Comparison of ENCODE assay signal across 8 mouse cellular contexts in the genomic region with DNA sequence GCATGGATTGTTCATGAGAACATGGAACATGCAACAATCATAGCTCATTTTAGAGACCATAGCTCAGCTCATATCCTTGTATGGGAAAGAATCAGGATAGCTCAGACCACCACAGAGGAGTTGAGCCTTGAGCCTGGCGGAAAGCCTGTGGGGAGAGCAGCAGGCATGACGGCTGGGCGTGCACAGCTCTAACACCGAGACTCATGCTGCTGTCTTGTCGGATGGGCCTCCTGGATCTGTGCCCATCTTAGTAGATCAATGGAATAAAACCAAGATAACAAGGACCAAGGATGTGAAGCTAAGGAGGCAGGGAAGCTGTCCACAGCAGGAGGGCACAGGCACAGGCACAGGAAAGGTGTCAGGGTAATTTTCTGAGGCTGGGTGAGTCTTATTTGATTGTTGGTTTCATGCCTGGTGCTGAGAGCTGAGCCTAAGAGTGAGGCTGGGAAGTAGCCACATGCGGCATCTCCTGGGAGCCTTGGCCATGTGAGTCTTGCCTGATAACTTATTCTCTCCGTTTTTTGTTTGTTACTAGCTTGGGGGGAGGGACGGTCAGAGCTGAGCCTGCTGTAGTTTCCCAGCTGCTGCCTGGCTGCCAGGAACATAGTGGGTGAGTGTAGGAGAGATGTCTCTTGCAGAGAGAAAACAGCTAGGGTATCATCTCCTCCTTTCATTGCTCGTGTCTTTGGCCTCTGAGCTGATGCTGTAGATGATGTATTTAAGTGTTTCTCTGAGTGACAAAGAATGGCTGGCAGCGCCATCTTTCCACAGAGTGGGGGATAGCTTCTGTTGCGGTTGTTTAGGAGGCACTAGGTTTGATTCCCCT. TPM values are rescaled to one million over a fixed set of nuclear protein-coding genes. Genes with fewer than 3 reads are reported as not detected.
DNase-seq lines count a peak whose midpoint lies in the region; ATAC-seq and TF ChIP-seq lines count a peak whose summit lies in the region.

No protein-coding gene starts in this region.

- peak; percentile 36 for DNase-seq in kidney, postnatal 10 days
- DNase-seq in kidney, adult 18-20 months = no peak
- peak; percentile 20 for DNase-seq in Muller cell, postnatal 12 days (ENCODE audit: inconsistent ontology term)
- peak; percentile 65 for DNase-seq in hindbrain, postnatal 0 days (ENCODE audit: low spot score)
- DNase-seq in yolk sac, embryonic 10.5 days (ENCODE audit: low spot score) = no peak
- DNase-seq in embryo, embryonic 10 days (ENCODE audit: low spot score) = no peak

- H3K36me3 ChIP-seq in forebrain, embryonic 15.5 days = peaks cover 6% of the 10 kb centered on the region; the same call in 1 of the 2 replicates
- no peaks in the 10 kb centered on the region; the same call in 1 of the 2 replicates for H3K36me3 ChIP-seq in hindbrain, postnatal 0 days (ENCODE audit: insufficient read depth, low read length)
- peaks cover 25% of the 10 kb centered on the region for H3K36me3 ChIP-seq in midbrain, embryonic 12.5 days

- H3K4me3 ChIP-seq in forebrain, embryonic 15.5 days = no peak overlapping the region
- no peak overlapping the region for H3K4me3 ChIP-seq in hindbrain, postnatal 0 days (ENCODE audit: low read length)
- H3K4me3 ChIP-seq in midbrain, embryonic 12.5 days = no peak overlapping the region

- H3K27me3 ChIP-seq in forebrain, embryonic 15.5 days = no peaks in the 10 kb centered on the region
- H3K27me3 ChIP-seq in hindbrain, postnatal 0 days (ENCODE audit: insufficient read depth, low read length) = no peaks in the 10 kb centered on the region
- H3K27me3 ChIP-seq in midbrain, embryonic 12.5 days = no peaks in the 10 kb centered on the region

- ATAC-seq in forebrain, embryonic 15.5 days (replicated peaks) = peak; percentile 61; the same call in 1 of the 2 replicates
- peak; percentile 74 for ATAC-seq in hindbrain, postnatal 0 days
- ATAC-seq in midbrain, embryonic 12.5 days (ENCODE audit: low FRiP score, low read depth) = 0 out of 2 replicates have a peak, but pooled peaks have one; percentile 52

- H3K4me2 ChIP-seq in forebrain, embryonic 15.5 days (replicated peaks) = 0 out of 2 replicates have a peak overlapping the region, but pooled peaks have one; percentile 4
- peak overlapping the region; percentile 23; the same call in 1 of the 2 replicates for H3K4me2 ChIP-seq in hindbrain, postnatal 0 days (ENCODE audit: low read depth, low read length)
- H3K4me2 ChIP-seq in midbrain, embryonic 12.5 days (replicated peaks) = no peak overlapping the region

- 46% methylated on average over 11 of the region's 11 CpGs for WGBS in forebrain, embryonic 15.5 days
- 24% methylated on average over 11 of the region's 11 CpGs for WGBS in hindbrain, postnatal 0 days
- WGBS in midbrain, embryonic 12.5 days = 66% methylated on average over 11 of the region's 11 CpGs

- peaks cover 13% of the 10 kb centered on the region for H3K4me1 ChIP-seq in forebrain, embryonic 15.5 days
- peaks cover 15% of the 10 kb centered on the region for H3K4me1 ChIP-seq in hindbrain, postnatal 0 days (ENCODE audit: insufficient read depth, low read length)
- peaks cover 13% of the 10 kb centered on the region for H3K4me1 ChIP-seq in midbrain, embryonic 12.5 days

- peak overlapping the region; percentile 72 for H3K27ac ChIP-seq in forebrain, embryonic 15.5 days (replicated peaks)
- H3K27ac ChIP-seq in hindbrain, postnatal 0 days = peak overlapping the region; percentile 79
- H3K27ac ChIP-seq in midbrain, embryonic 12.5 days (replicated peaks) = peak overlapping the region; percentile 56

- no peaks in the 10 kb centered on the region for H3K9me3 ChIP-seq in forebrain, embryonic 15.5 days
- H3K9me3 ChIP-seq in hindbrain, postnatal 0 days (ENCODE audit: low read length) = no peaks in the 10 kb centered on the region
- H3K9me3 ChIP-seq in midbrain, embryonic 12.5 days = no peaks in the 10 kb centered on the region

- peak overlapping the region; percentile 5; the same call in 1 of the 2 replicates for H3K9ac ChIP-seq in forebrain, embryonic 15.5 days (replicated peaks)
- H3K9ac ChIP-seq in hindbrain, postnatal 0 days (replicated peaks; ENCODE audit: low read length) = no peak overlapping the region
- no peak overlapping the region for H3K9ac ChIP-seq in midbrain, embryonic 12.5 days (replicated peaks)

- TF ChIP-seq CTCF in hindbrain, postnatal 0 days (IDR thresholded peaks at IDR 0.05; ENCODE audit: low read depth) = peak; percentile 62

RNA-seq across cellular contexts. Expression of a gene that starts 22.1 kb away (rescaled TPM):
- 104 and 107 TPM in 2 replicates for polyA plus RNA-seq in forebrain, embryonic 15.5 days (2015; fragmentation: Nextera tagmentation; extraction: Ambion mirVana)
- total RNA-seq in hindbrain, postnatal 0 days (2014; rRNA removed) = 62.8 and 77.5 TPM in 2 replicates
- 74.1 and 80.2 TPM in 2 replicates for polyA plus RNA-seq in hindbrain, postnatal 0 days (2015; fragmentation: Nextera tagmentation; extraction: Ambion mirVana)
- 87.5 and 88.6 TPM in 2 replicates for polyA plus RNA-seq in midbrain, embryonic 12.5 days (2016; fragmentation: Nextera tagmentation; extraction: Ambion mirVana)

RNA-seq across cellular contexts. Expression of a gene that starts 37.1 kb away (rescaled TPM):
- 66.9 and 67.4 TPM in 2 replicates for polyA plus RNA-seq in forebrain, embryonic 15.5 days (2015; fragmentation: Nextera tagmentation; extraction: Ambion mirVana)
- total RNA-seq in hindbrain, postnatal 0 days (2014; rRNA removed) = 84.0 and 84.9 TPM in 2 replicates
- polyA plus RNA-seq in hindbrain, postnatal 0 days (2015; fragmentation: Nextera tagmentation; extraction: Ambion mirVana) = 54.7 and 56.7 TPM in 2 replicates
- polyA plus RNA-seq in midbrain, embryonic 12.5 days (2016; fragmentation: Nextera tagmentation; extraction: Ambion mirVana) = 83.4 and 88.5 TPM in 2 replicates

RNA-seq across cellular contexts. Expression of a gene that starts 48.0 kb away (rescaled TPM):
- polyA plus RNA-seq in forebrain, embryonic 15.5 days (2015; fragmentation: Nextera tagmentation; extraction: Ambion mirVana) = 0.34 and 0.41 TPM in 2 replicates
- total RNA-seq in hindbrain, postnatal 0 days (2014; rRNA removed) = 0.68 and 1.0 TPM in 2 replicates
- 0.39 and 0.50 TPM in 2 replicates for polyA plus RNA-seq in hindbrain, postnatal 0 days (2015; fragmentation: Nextera tagmentation; extraction: Ambion mirVana)
- 0.31 and 0.47 TPM in 2 replicates for polyA plus RNA-seq in midbrain, embryonic 12.5 days (2016; fragmentation: Nextera tagmentation; extraction: Ambion mirVana)

RNA-seq across cellular contexts. Expression of a gene that starts 57.1 kb away (rescaled TPM):
- polyA plus RNA-seq in forebrain, embryonic 15.5 days (2015; fragmentation: Nextera tagmentation; extraction: Ambion mirVana) = 27.5 and 31.5 TPM in 2 replicates
- 44.0 and 53.5 TPM in 2 replicates for total RNA-seq in hindbrain, postnatal 0 days (2014; rRNA removed)
- polyA plus RNA-seq in hindbrain, postnatal 0 days (2015; fragmentation: Nextera tagmentation; extraction: Ambion mirVana) = 31.3 and 34.7 TPM in 2 replicates
- polyA plus RNA-seq in midbrain, embryonic 12.5 days (2016; fragmentation: Nextera tagmentation; extraction: Ambion mirVana) = 42.9 and 46.1 TPM in 2 replicates

Comparison
In these comparisons a context has a peak if more than half of its experiments do, and no peak if none do; other contexts are left out.
1. DNase-seq: peak in kidney, postnatal 10 days (single experiment), Muller cell, postnatal 12 days (single experiment) and hindbrain, postnatal 0 days (single experiment); none in kidney, adult 18-20 months (single experiment), yolk sac, embryonic 10.5 days (single experiment) and embryo, embryonic 10 days (single experiment).
2. Peak in every context shown above with its lines, with median percentiles within 50 percentile points of each other: ATAC-seq and H3K27ac ChIP-seq.